Mouse (Mus musculus) CH12.LX (cell line): ENCODE data around the gene Nos1ap.

Experiments
- BHLHE40 ChIP-seq: IDR thresholded peaks from 2 replicates; pipeline ENCODE4 v1.6.1; 2011; ENCODE audit warnings: mild to moderate bottlenecking, low read depth, low read length, improper control_type of control experiment
- CHD1 ChIP-seq: IDR thresholded peaks from 2 replicates; pipeline ENCODE4 v1.6.1; 2012; ENCODE audit warnings: low read depth, low read length, improper control_type of control experiment, inconsistent platforms
- CTCF ChIP-seq, 2 experiments: IDR thresholded peaks in 1 of 2; conservative IDR thresholded peaks in 1 of 2; 2 replicates each; pipeline ENCODE4 v1.5.1; 2011 to 2012; ENCODE audit warnings: low read depth in 2 of 2, low read length in 2 of 2, improper control_type of control experiment in 1 of 2, inconsistent platforms in 1 of 2, mild to moderate bottlenecking in 1 of 2, moderate library complexity in 1 of 2
- ELF1 ChIP-seq: IDR thresholded peaks from 2 replicates; pipeline ENCODE4 v1.6.1; 2014; ENCODE audit warnings: low read depth, mild to moderate bottlenecking, inconsistent platforms, low read length, improper control_type of control experiment
- GABPA ChIP-seq: IDR thresholded peaks from 2 replicates; pipeline ENCODE4 v1.6.1; 2012; ENCODE audit warnings: low read depth, low read length, improper control_type of control experiment, inconsistent platforms; ENCODE audit not compliant: insufficient replicate concordance
- MAX ChIP-seq: IDR thresholded peaks from 2 replicates; pipeline ENCODE4 v1.6.1; 2011; ENCODE audit warnings: low read length, improper control_type of control experiment
- MEF2A ChIP-seq: IDR thresholded peaks from 2 replicates; pipeline ENCODE4 v1.6.1; 2014; ENCODE audit warnings: low read depth, mild to moderate bottlenecking, inconsistent platforms, low read length, improper control_type of control experiment, borderline replicate concordance
- MXI1 ChIP-seq: IDR thresholded peaks from 2 replicates; pipeline ENCODE4 v1.6.1; 2011; ENCODE audit warnings: mild to moderate bottlenecking, low read depth, low read length, improper control_type of control experiment
- NRF1 ChIP-seq: IDR thresholded peaks from 2 replicates; pipeline ENCODE4 v1.6.1; 2014; ENCODE audit warnings: low read depth, mild to moderate bottlenecking, inconsistent platforms, low read length, improper control_type of control experiment, moderate library complexity
- POLR2A ChIP-seq: IDR thresholded peaks from 2 replicates; pipeline ENCODE4 v1.6.1; 2011; ENCODE audit warnings: low read depth, mild to moderate bottlenecking, improper control_type of control experiment, low read length
- RCOR1 ChIP-seq: conservative IDR thresholded peaks from 2 replicates; pipeline ENCODE4 v1.6.1; 2012; ENCODE audit warnings: low read depth, mild to moderate bottlenecking, inconsistent platforms, low read length, improper control_type of control experiment
- USF1 ChIP-seq: IDR thresholded peaks from 2 replicates; pipeline ENCODE4 v1.6.1; 2014; ENCODE audit warnings: low read depth, mild to moderate bottlenecking, inconsistent platforms, low read length, improper control_type of control experiment
- ZKSCAN1 ChIP-seq: IDR thresholded peaks from 2 replicates; pipeline ENCODE4 v1.6.1; 2012; ENCODE audit warnings: low read depth, inconsistent platforms, low read length, improper control_type of control experiment, borderline replicate concordance
- ZMIZ1 ChIP-seq: IDR thresholded peaks from 2 replicates; pipeline ENCODE4 v1.6.1; 2012; ENCODE audit warnings: low read depth, mild to moderate bottlenecking, inconsistent platforms, low read length, improper control_type of control experiment

DNA sequence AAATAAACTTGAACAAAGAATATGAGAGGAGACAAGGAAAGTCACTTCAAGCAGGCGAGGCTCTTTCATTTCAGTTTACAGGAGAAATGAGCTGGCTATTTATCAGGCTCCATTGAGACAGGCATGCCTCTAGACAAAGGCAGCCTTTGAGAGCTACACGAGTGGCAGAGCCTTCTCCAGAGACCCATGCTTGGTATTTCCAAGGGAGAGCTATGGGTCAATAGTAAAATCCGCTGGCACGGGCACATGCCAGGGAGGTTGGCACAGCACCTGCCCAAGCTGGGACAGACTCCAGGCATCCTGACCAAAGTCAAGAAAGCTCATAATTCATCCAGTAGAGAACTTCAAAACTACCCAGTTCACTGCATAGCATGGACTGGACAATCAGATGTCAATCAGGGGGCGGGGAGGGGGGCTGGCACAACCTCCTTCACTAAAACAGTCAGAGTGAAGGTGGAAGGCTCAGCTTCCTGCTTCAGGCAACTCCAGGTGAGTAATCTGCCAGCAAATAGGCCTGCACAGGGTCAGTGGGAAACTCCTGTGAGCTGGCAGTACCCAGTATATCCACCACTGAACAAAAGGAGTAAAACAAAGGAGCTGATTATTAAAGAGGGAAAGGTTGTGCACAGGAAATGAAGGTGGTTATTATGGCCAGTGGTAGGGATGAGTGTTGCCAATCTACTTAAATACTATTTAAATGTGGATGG, 129.6 kb downstream of the Nos1ap start:
- TF ChIP-seq POLR2A (no peak), NRF1 (no peak), GABPA (no peak), CTCF (conservative IDR thresholded peaks at IDR 0.05 in 1 of 2, IDR thresholded peaks at IDR 0.05 in 1 of 2; ENCODE audit: low read depth in 2 of 2, low read length in 2 of 2) (no peak), ZMIZ1 (no peak), CHD1 (no peak), USF1 (no peak), ELF1 (no peak), ZKSCAN1 (no peak), BHLHE40 (no peak), MAX (no peak), MEF2A (no peak), RCOR1 (no peak), MXI1 (no peak)
